Comparison of ENCODE assay signal across 20 mouse cellular contexts in the genomic region with DNA sequence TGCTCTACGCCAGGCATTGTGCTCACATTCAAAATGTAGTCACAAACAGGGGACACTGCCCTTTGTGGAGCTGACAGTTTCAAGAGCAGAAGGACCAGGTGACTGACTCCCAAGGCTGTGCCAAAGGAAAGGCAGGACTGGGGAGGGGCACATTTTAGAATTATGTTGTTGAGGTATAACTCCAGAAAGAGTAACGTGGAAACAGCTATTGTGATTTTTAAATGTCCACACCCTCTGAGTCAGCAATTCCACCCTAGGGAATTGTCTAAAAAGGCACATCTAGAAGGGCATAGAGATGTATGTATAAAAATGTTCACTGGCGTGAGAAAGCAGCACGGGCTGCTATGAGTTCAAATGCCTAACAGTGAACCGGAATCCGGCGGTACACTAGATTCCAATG.
DNase-seq lines count a peak whose midpoint lies in the region; ATAC-seq and TF ChIP-seq lines count a peak whose summit lies in the region.
"Had no signal": no experiment of that assay in that cellular context is flagged by ENCODE, and none has a peak within 500 bp of the region (broad histone marks: within the 10 kb centered on the region; RNA-seq: fewer than 3 reads in every experiment).

No protein-coding gene starts in this region.

- DNase-seq in heart, adult 11 months, result peak; percentile 93
- DNase-seq in kidney, adult 2 months, result peak; percentile 51
- no peak for DNase-seq in kidney, adult 8-10 months
- DNase-seq in embryonic facial prominence, embryonic 10.5 days (ENCODE audit: low spot score), result no peak
- DNase-seq in lung, postnatal 14 days, result no peak
- no peak for DNase-seq in right cerebral cortex, postnatal 4 days
- DNase-seq: adrenal gland, adult 2 months; cerebellum, postnatal 36 days; kidney, adult 11 months; kidney, postnatal 25 days; layer of hippocampus, adult 9-11 months; liver; liver, postnatal 0 days; lung, postnatal 36 days; right cerebral cortex, postnatal 14 days had no signal

- no peaks in the 10 kb centered on the region for H3K9me3 ChIP-seq in heart, embryonic 11.5 days (replicated peaks; ENCODE audit: control insufficient read depth, low read length)
- H3K9me3 ChIP-seq in embryonic facial prominence, embryonic 10.5 days, result no peaks in the 10 kb centered on the region
- H3K9me3 ChIP-seq in limb, embryonic 13.5 days, result no peaks in the 10 kb centered on the region
- H3K9me3 ChIP-seq: G1E; hindbrain, embryonic 15.5 days; midbrain, embryonic 10.5 days had no signal

- no peak overlapping the region for H3K27ac ChIP-seq in heart, embryonic 11.5 days (ENCODE audit: low read depth, low read length)
- no peak overlapping the region for H3K27ac ChIP-seq in kidney, adult 2 months (ENCODE audit: insufficient read depth, low read depth, low read length)
- peak overlapping the region; percentile 48 for H3K27ac ChIP-seq in embryonic facial prominence, embryonic 10.5 days (replicated peaks)
- 0 out of 2 replicates have a peak overlapping the region, but pooled peaks have one; percentile 22 for H3K27ac ChIP-seq in limb, embryonic 13.5 days
- H3K27ac ChIP-seq: hindbrain, embryonic 15.5 days; midbrain, embryonic 10.5 days had no signal

- H3K4me3 ChIP-seq in heart, embryonic 11.5 days (ENCODE audit: low read depth, low read length), result no peak overlapping the region
- H3K4me3 ChIP-seq in kidney, adult 2 months (ENCODE audit: insufficient read depth, low read depth, low read length), result no peak overlapping the region
- no peak overlapping the region for H3K4me3 ChIP-seq in embryonic facial prominence, embryonic 10.5 days
- H3K4me3 ChIP-seq in limb, embryonic 13.5 days, result no peak overlapping the region
- H3K4me3 ChIP-seq: hindbrain, embryonic 15.5 days; midbrain, embryonic 10.5 days had no signal

- no peak overlapping the region for H3K9ac ChIP-seq in heart, embryonic 11.5 days (ENCODE audit: low read depth, low read length)
- H3K9ac ChIP-seq in limb, embryonic 13.5 days, result no peak overlapping the region
- H3K9ac ChIP-seq: hindbrain, embryonic 15.5 days; liver, postnatal 0 days had no signal

- H3K4me1 ChIP-seq in heart, embryonic 11.5 days (ENCODE audit: control insufficient read depth, insufficient read depth, low read length), result peaks cover 53% of the 10 kb centered on the region
- H3K4me1 ChIP-seq in kidney, adult 2 months (ENCODE audit: control insufficient read depth, insufficient read depth, low read length), result no peaks in the 10 kb centered on the region; the same call in 1 of the 2 replicates
- peaks cover 44% of the 10 kb centered on the region for H3K4me1 ChIP-seq in embryonic facial prominence, embryonic 10.5 days
- peaks cover 52% of the 10 kb centered on the region for H3K4me1 ChIP-seq in limb, embryonic 13.5 days

- no peak overlapping the region for H3K4me2 ChIP-seq in heart, embryonic 11.5 days
- H3K4me2 ChIP-seq in limb, embryonic 13.5 days (replicated peaks), result no peak overlapping the region
- H3K4me2 ChIP-seq: hindbrain, embryonic 15.5 days had no signal

- no peaks in the 10 kb centered on the region for H3K36me3 ChIP-seq in heart, embryonic 11.5 days (ENCODE audit: control insufficient read depth, insufficient read depth, low read length)
- no peaks in the 10 kb centered on the region for H3K36me3 ChIP-seq in kidney, adult 2 months (ENCODE audit: control insufficient read depth, insufficient read depth, low read length)
- 0 out of 2 replicates have a peak, but pooled peaks cover 7% of the 10 kb centered on the region for H3K36me3 ChIP-seq in embryonic facial prominence, embryonic 10.5 days (replicated peaks)
- H3K36me3 ChIP-seq in limb, embryonic 13.5 days, result no peaks in the 10 kb centered on the region; the same call in 1 of the 2 replicates
- H3K36me3 ChIP-seq: G1E; hindbrain, embryonic 15.5 days had no signal

- no peak for TF ChIP-seq POLR2A in kidney, adult 2 months (IDR thresholded peaks at IDR 0.05; ENCODE audit: low read depth, low read length)

- H3K27me3 ChIP-seq in heart, embryonic 11.5 days (ENCODE audit: control insufficient read depth, insufficient read depth, low read length), result no peaks in the 10 kb centered on the region
- no peaks in the 10 kb centered on the region for H3K27me3 ChIP-seq in kidney, adult 2 months (replicated peaks; ENCODE audit: control insufficient read depth, insufficient read depth, low read length)
- no peaks in the 10 kb centered on the region for H3K27me3 ChIP-seq in embryonic facial prominence, embryonic 10.5 days (replicated peaks; ENCODE audit: low read depth, poor library complexity, severe bottlenecking)
- no peaks in the 10 kb centered on the region for H3K27me3 ChIP-seq in limb, embryonic 13.5 days
- H3K27me3 ChIP-seq: hindbrain, embryonic 15.5 days had no signal

- 56% methylated on average over 7 of the region's 7 CpGs for WGBS in heart, embryonic 11.5 days (ENCODE audit: insufficient replicate concordance)
- 69% methylated on average over 7 of the region's 7 CpGs for WGBS in kidney, adult 2 months
- WGBS in embryonic facial prominence, embryonic 10.5 days, result 81% methylated on average over 7 of the region's 7 CpGs
- 42% methylated on average over 7 of the region's 7 CpGs for WGBS in limb, embryonic 13.5 days

- TF ChIP-seq CTCF in kidney, adult 2 months (conservative IDR thresholded peaks at IDR 0.05; ENCODE audit: insufficient read depth, insufficient read length, low read depth, low read length), result no peak

- ATAC-seq in heart, embryonic 11.5 days (replicated peaks; ENCODE audit: insufficient number of reproducible peaks, low FRiP score, low TSS enrichment), result no peak
- ATAC-seq in limb, embryonic 13.5 days (ENCODE audit: low FRiP score, low read depth), result no peak
- ATAC-seq: liver, postnatal 0 days had no signal

Comparison
In these comparisons a context has a peak if more than half of its experiments do, and no peak if none do; other contexts are left out.
1. DNase-seq: peak in heart, adult 11 months (single experiment) and kidney, adult 2 months (single experiment); none in kidney, adult 8-10 months (0 of 2), embryonic facial prominence, embryonic 10.5 days (single experiment), lung, postnatal 14 days (single experiment) and right cerebral cortex, postnatal 4 days (single experiment).
2. H3K27ac ChIP-seq: peak in embryonic facial prominence, embryonic 10.5 days (single experiment) and limb, embryonic 13.5 days (single experiment); none in heart, embryonic 11.5 days (single experiment) and kidney, adult 2 months (single experiment).